Mouse (Mus musculus) left cerebral cortex, adult 2 months (tissue): ENCODE measurements around the gene Xpr1. TPM values are rescaled to one million over a fixed set of nuclear protein-coding genes. Genes with fewer than 3 reads are reported as not detected.

Experiments used
- DNase-seq, 2 experiments: peaks; one replicate each; pipeline ENCODE4 v3.0.0; 2021 to 2022; ENCODE audit warnings: low spot score in 2 of 2, mixed read lengths in 1 of 2; ENCODE audit errors: extremely low spot score in 1 of 2
- H3K27ac ChIP-seq: fragments of 200-600 bp; 2 replicates; pipeline ENCODE4 v1.8.1; 2022
- H3K4me3 ChIP-seq: fragments of 200-600 bp; 2 replicates; pipeline ENCODE4 v1.8.1; 2022
- CTCF ChIP-seq: fragments of 200-600 bp; IDR thresholded peaks from 2 replicates; pipeline ENCODE4 v1.8.1; 2022; ENCODE audit warnings: antibody characterized with exemption, mild to moderate bottlenecking, moderate library complexity
- intact Hi-C: fragments of 180-260 bp; cut with DNase I; formaldehyde crosslinking; loops from one replicate; pipeline ENCODE4 v1.15.1; 2025
- total RNA-seq, 2 experiments: library from RNA; stranded (reverse); gene quantifications; 2 replicates each; pipeline ENCODE4 v1.2.3; 2021

Gene Xpr1
- total RNA-seq, 2 experiments from 2014 or later: 86.1 to 89.4 TPM

DNA sequence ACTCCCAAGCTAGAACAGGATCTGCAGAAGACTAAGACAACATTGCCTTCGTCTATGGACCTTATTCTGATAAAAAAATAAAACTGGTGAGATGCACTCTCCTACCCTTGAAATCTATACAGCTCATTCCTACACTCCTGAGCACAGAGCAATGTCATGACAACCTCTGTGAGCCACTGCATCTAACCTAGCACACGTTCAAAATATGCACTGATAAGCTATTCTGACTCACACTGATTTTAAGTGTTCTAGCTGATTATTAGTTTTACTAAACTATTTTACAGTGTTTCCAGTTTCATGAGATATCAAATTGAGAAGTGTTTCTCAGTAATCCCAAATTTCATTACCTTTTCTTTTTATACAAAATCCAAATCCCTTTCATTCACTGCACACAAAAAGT, 23.2 kb downstream of the Xpr1 start:
- H3K4me3 ChIP-seq: no peak overlapping the region
- TF ChIP-seq CTCF: no peak
- no peak overlapping the region for H3K27ac ChIP-seq
- DNase-seq: no peak
- intact Hi-C loops: no loop called here

GRCm38 (mm10) chr1:155392825-155393224, 24.4 kb downstream of the Xpr1 start:
- intact Hi-C loops: no loop called here
- DNase-seq: no peak
- no peak for TF ChIP-seq CTCF

DNA sequence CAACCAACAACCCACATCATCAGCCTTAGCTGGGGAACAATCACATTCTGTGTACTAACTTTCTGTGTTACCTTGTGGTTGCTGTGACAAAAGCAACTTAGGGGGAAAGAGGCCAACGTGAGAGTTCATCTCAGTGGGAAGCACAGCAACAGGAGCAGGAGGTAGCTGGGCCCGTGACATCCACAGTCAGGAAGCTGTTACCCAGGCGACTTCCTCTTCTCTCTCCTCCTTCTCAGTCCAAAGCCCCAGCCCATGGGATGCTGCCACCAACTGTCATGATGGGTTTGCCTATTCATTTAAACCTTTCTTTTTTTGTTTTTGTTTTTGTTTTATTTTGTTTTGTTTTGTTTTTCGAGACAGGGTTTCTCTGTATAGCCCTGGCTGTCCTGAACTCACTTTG, 25.7 kb downstream of the Xpr1 start:
- intact Hi-C loops: no loop called here
- Histone ChIP-seq H3K27ac (no peak overlapping the region), H3K4me3 (no peak overlapping the region)
- no peak for TF ChIP-seq CTCF
- DNase-seq: no peak

More at GRCm38 (mm10) chr1:155392825-155393224, 24.4 kb downstream of the Xpr1 start:
- H3K4me3 ChIP-seq: no peak overlapping the region
- no peak overlapping the region for H3K27ac ChIP-seq

- TF ChIP-seq CTCF: no peak
- no peak for DNase-seq
- Histone ChIP-seq H3K4me3 (no peak overlapping the region), H3K27ac (no peak overlapping the region)
- intact Hi-C loops: no loop called here
These were observed 28.8 kb downstream of the Xpr1 start for GRCm38 (mm10) chr1:155388418-155388817.

- TF ChIP-seq CTCF: no peak
- Histone ChIP-seq H3K4me3 (no peak overlapping the region), H3K27ac (no peak overlapping the region)
- intact Hi-C loops: no loop called here
- DNase-seq: no peak
These were observed 30.7 kb downstream of the Xpr1 start for GRCm38 (mm10) chr1:155386551-155386950.

GRCm38 (mm10) chr1:155383319-155384302, 33.6 kb downstream of the Xpr1 start:
- no peak for DNase-seq
- H3K4me3 ChIP-seq: no peak overlapping the region
- intact Hi-C loops: no loop called here
- TF ChIP-seq CTCF: no peak
- no peak overlapping the region for H3K27ac ChIP-seq

GRCm38 (mm10) chr1:155381931-155382330, 35.3 kb downstream of the Xpr1 start:
- intact Hi-C loops: no loop called here

GRCm38 (mm10) chr1:155379289-155379688, 37.9 kb downstream of the Xpr1 start:
- no peak; the same call in none of the 2 replicates for TF ChIP-seq CTCF
- Histone ChIP-seq H3K4me3 (no peak overlapping the region), H3K27ac (no peak overlapping the region)
- intact Hi-C loops: no loop called here
- no peak for DNase-seq

More at GRCm38 (mm10) chr1:155381931-155382330, 35.3 kb downstream of the Xpr1 start:
- no peak for TF ChIP-seq CTCF
- no peak for DNase-seq
- Histone ChIP-seq H3K27ac (no peak overlapping the region), H3K4me3 (no peak overlapping the region)

GRCm38 (mm10) chr1:155372821-155373220, 44.4 kb downstream of the Xpr1 start:
- no peak for TF ChIP-seq CTCF
- no peak overlapping the region for H3K27ac ChIP-seq
- H3K4me3 ChIP-seq: no peak overlapping the region
- intact Hi-C loops: no loop called here
- DNase-seq: no peak

DNA sequence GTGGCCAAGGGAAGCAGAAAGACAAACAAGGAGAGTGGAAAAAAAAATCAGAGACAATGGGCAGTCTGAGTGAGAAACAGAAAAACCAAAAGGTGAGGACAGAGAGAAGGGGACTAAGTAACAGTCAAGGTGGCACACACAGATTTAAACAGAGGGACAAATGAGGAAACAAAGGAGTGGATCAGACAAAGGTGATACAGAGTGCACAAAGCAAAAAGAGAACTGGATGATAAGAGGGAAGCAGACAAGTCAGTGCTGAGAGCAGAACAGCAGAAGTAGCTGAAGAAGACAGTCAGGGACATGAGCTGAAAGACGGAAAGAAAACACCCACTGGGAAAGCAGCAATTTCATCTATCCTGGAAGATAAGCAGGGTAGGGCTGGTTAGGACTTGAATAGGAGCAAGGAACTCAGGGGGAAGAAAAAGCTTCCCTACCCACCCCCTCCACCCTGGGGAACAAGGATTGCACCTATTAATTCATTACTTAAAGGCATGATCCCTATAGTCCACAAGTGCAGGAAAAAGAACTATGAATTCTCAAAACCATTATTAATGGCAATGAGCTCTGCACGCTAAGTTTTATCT, 47.0 kb downstream of the Xpr1 start:
- no peak for TF ChIP-seq CTCF
- intact Hi-C loops: no loop called here
- Histone ChIP-seq H3K27ac (no peak overlapping the region), H3K4me3 (no peak overlapping the region)
- DNase-seq: no peak

DNA sequence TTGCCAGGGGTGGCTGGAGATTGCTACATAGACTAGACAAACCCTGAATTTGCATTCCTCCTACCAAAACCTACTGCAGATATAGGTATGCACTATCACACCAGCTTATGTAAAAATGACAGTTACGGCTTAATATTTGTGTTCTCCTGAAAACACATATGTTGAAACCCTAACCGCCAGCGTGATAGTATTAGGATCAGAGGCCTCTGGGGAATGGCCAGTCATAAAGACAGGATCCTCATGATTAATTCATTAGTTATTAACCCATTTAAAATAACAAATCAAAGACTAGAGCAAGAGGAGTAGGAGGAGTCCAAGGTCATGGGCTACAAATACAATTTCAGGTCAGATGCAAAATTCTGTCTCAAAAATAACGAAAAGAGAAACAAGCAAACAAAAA, 50.8 kb downstream of the Xpr1 start:
- DNase-seq: no peak
- H3K4me3 ChIP-seq: no peak overlapping the region
- no peak overlapping the region for H3K27ac ChIP-seq
- no peak for TF ChIP-seq CTCF
- intact Hi-C loops: no loop called here

DNA sequence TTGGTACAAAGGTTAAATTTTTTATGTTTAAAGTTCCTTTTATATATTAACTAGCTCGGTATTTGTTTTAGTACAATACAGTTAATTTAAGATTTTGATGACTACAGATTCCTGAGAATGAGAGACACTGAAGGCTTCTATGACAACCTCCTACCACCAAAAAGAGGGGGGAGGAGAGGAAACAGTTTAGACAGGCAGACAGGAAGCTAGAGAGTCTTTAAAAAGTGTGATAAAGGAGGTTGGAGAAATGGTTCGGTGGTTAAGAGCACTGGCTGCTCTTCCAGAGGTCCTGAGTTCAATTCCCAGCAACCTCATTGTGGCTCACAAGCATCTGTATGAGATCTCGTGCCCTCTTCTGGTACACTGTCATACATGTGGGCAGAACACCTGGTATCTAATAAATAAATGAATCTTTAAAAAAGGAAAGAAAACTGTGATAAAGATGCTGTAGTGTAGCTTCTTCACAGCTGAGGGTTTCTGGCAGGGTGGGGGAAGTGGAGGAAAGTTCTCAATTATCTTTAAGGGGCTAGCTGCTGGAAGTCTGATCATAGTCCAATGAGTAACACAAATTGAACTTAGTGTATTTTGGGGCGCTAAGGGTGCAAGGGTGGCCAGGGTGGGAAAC, 55.6 kb downstream of the Xpr1 start:
- intact Hi-C loops: no loop called here
- Histone ChIP-seq H3K27ac (no peak overlapping the region), H3K4me3 (no peak overlapping the region)
- no peak for TF ChIP-seq CTCF
- no peak for DNase-seq
